Mouse (Mus musculus): ENCODE results near the gene Gm10097. TPM values are rescaled to one million over a fixed set of nuclear protein-coding genes. Genes with fewer than 3 reads are reported as not detected.

The Gm10097 gene
- total RNA-seq, 1 experiment = not detected

DNA sequence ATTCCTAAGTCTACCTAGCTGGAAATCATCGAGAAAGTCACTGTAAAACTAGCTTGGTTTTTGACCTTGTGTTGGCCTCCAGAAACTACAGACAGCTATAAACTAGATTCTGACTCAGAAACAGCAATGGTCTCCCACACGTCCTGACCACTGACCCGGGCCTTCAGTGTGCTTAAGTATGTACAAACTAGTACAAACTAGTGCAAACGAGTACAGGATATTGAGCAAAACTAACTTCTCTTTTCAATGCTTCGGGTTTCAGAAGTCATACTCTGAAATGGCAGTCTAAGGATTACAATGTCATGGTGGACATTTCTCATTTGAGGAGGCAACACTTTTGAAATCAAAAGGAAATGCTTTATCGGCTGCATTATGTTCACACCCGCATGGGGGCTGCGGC is 24.5 kb upstream of the Gm10097 start:
- H3K9me3 ChIP-seq (ENCODE audit: control insufficient read depth, insufficient read depth, low read depth, low read length) = no peaks in the 10 kb centered on the region
- no peak overlapping the region for H3K27ac ChIP-seq (ENCODE audit: insufficient read depth, low read depth, low read length, poor library complexity, severe bottlenecking)
- H3K4me3 ChIP-seq (ENCODE audit: insufficient read depth in 1 of 2, low read depth in 1 of 2, low read length in 2 of 2, poor library complexity in 1 of 2, severe bottlenecking in 1 of 2) = no peak overlapping the region
- no peak overlapping the region for H3K9ac ChIP-seq (ENCODE audit: insufficient read depth, low read depth, low read length, poor library complexity, severe bottlenecking)
- no peaks in the 10 kb centered on the region for H3K4me1 ChIP-seq (ENCODE audit: control insufficient read depth in 2 of 2, insufficient read depth in 2 of 2, low read length in 2 of 2, poor library complexity in 1 of 2)
- in situ Hi-C loops (cut with MboI; ENCODE audit: low sequenced_read_pairs in 2 of 2, unreplicated experiment in 2 of 2) = no loop called here
- TF ChIP-seq ZNF384 (IDR thresholded peaks at IDR 0.05; ENCODE audit: low read depth, low read length) (no peak), MAFK (IDR thresholded peaks at IDR 0.05; ENCODE audit: insufficient read depth, low read depth, low read length) (no peak), ZC3H11A (IDR thresholded peaks at IDR 0.05; ENCODE audit: borderline replicate concordance, low read depth, low read length) (no peak)
- DNase-seq (ENCODE audit: low read depth, low spot score) = no peak
- no peaks in the 10 kb centered on the region for H3K36me3 ChIP-seq (ENCODE audit: control insufficient read depth, insufficient read depth, low read length, poor library complexity, severe bottlenecking)

DNA sequence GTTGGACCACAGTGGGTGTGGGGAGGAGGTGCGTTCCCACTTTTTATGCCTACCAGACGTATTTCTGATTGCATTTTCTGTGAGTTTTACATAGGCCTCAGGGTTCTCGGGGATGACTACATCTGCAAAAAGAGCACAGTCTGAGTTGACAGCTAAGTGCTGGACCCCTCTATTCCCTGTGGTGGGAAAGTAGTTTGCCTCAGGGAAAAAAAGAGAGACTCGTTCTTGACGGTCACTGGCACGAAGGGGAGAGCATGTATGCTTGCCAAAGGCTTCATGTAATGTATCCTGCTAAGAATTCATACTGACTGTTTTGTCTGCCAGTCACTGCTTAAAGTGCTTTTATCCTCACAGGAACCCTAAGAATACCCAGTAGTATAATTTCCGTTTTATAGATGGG is 23.8 kb upstream of the Gm10097 start:
- no peaks in the 10 kb centered on the region for H3K36me3 ChIP-seq (ENCODE audit: control insufficient read depth, insufficient read depth, low read length, poor library complexity, severe bottlenecking)
- in situ Hi-C loops (cut with MboI; ENCODE audit: low sequenced_read_pairs in 2 of 2, unreplicated experiment in 2 of 2) = no loop called here
- H3K9ac ChIP-seq (ENCODE audit: insufficient read depth, low read depth, low read length, poor library complexity, severe bottlenecking) = no peak overlapping the region
- no peak for DNase-seq (ENCODE audit: low read depth, low spot score)
- no peaks in the 10 kb centered on the region for H3K9me3 ChIP-seq (ENCODE audit: control insufficient read depth, insufficient read depth, low read depth, low read length)
- no peak for TF ChIP-seq ZC3H11A (IDR thresholded peaks at IDR 0.05; ENCODE audit: borderline replicate concordance, low read depth, low read length)
- no peak for TF ChIP-seq CHD2 (IDR thresholded peaks at IDR 0.05; ENCODE audit: low read depth, low read length)
- no peak for TF ChIP-seq MAFK (IDR thresholded peaks at IDR 0.05; ENCODE audit: insufficient read depth, low read depth, low read length)
- no peak for TF ChIP-seq ZNF384 (IDR thresholded peaks at IDR 0.05; ENCODE audit: low read depth, low read length)
- TF ChIP-seq HCFC1 (IDR thresholded peaks at IDR 0.05; ENCODE audit: borderline replicate concordance, insufficient read depth, low read length) = no peak
- H3K4me1 ChIP-seq (ENCODE audit: control insufficient read depth in 2 of 2, insufficient read depth in 2 of 2, low read length in 2 of 2, poor library complexity in 1 of 2) = no peaks in the 10 kb centered on the region
- no peak overlapping the region for H3K27ac ChIP-seq (ENCODE audit: insufficient read depth, low read depth, low read length, poor library complexity, severe bottlenecking)
- no peak overlapping the region for H3K4me3 ChIP-seq (ENCODE audit: insufficient read depth in 1 of 2, low read depth in 1 of 2, low read length in 2 of 2, poor library complexity in 1 of 2, severe bottlenecking in 1 of 2)

DNA sequence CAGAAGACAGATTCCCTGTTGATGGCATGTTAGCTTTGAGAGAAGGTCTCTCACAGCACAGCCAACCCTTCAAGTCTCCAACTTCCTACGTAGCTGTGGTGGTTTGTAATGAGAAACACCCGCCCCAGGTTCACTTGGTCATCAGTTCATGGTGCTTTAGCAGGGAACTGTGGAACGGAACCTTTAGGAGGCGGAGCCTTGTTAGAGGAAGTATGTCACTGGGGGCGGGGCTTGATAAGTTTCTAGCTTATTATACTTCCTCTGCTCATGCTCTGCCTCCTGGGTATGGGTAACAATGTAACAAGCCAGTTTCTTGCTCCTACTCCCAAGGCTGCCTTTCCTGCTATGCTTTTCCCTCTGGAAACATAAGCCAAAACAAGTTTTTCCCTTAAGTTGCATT is 23.3 kb upstream of the Gm10097 start:
- Histone ChIP-seq H3K9ac (ENCODE audit: insufficient read depth, low read depth, low read length, poor library complexity, severe bottlenecking) (no peak overlapping the region), H3K36me3 (ENCODE audit: control insufficient read depth, insufficient read depth, low read length, poor library complexity, severe bottlenecking) (no peaks in the 10 kb centered on the region), H3K9me3 (ENCODE audit: control insufficient read depth, insufficient read depth, low read depth, low read length) (no peaks in the 10 kb centered on the region), H3K27ac (ENCODE audit: insufficient read depth, low read depth, low read length, poor library complexity, severe bottlenecking) (no peak overlapping the region), H3K4me3 (ENCODE audit: insufficient read depth in 1 of 2, low read depth in 1 of 2, low read length in 2 of 2, poor library complexity in 1 of 2, severe bottlenecking in 1 of 2) (no peak overlapping the region), H3K4me1 (ENCODE audit: control insufficient read depth in 2 of 2, insufficient read depth in 2 of 2, low read length in 2 of 2, poor library complexity in 1 of 2) (no peaks in the 10 kb centered on the region)
- TF ChIP-seq ZC3H11A (IDR thresholded peaks at IDR 0.05; ENCODE audit: borderline replicate concordance, low read depth, low read length) (no peak), MAFK (IDR thresholded peaks at IDR 0.05; ENCODE audit: insufficient read depth, low read depth, low read length) (no peak), HCFC1 (IDR thresholded peaks at IDR 0.05; ENCODE audit: borderline replicate concordance, insufficient read depth, low read length) (no peak), ZNF384 (IDR thresholded peaks at IDR 0.05; ENCODE audit: low read depth, low read length) (no peak), CHD2 (IDR thresholded peaks at IDR 0.05; ENCODE audit: low read depth, low read length) (no peak)
- DNase-seq (ENCODE audit: low read depth, low spot score) = no peak
- in situ Hi-C loops (cut with MboI; ENCODE audit: low sequenced_read_pairs in 2 of 2, unreplicated experiment in 2 of 2) = no loop called here

DNA sequence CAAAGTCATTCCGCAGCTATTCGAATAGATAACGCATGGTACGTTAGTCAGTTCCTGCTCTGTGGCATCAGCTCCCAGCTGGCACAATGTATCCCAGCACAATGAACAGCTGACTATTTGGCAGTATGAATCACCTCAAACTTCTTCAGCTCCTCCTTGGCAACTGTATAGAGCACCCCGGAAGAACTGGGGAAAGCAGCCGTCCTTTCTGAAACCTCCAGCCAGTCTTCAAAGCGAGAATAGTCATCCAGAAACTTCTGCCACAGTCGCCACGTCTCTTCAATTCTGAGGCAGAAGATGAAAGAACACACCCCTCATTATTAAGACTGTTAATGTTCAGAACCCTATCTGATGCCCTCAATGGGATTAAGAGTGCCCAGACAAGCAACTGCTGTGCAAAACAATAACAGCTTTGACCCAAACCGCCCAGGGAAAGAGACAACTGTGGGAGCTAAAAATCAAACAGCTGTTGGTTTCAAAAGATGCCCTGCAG is 12.7 kb upstream of the Gm10097 start:
- H3K4me1 ChIP-seq (ENCODE audit: control insufficient read depth in 2 of 2, insufficient read depth in 2 of 2, low read length in 2 of 2, poor library complexity in 1 of 2) = no peaks in the 10 kb centered on the region
- H3K9me3 ChIP-seq (ENCODE audit: control insufficient read depth, insufficient read depth, low read depth, low read length) = no peaks in the 10 kb centered on the region
- no peak overlapping the region for H3K27ac ChIP-seq (ENCODE audit: insufficient read depth, low read depth, low read length, poor library complexity, severe bottlenecking)
- H3K9ac ChIP-seq (ENCODE audit: insufficient read depth, low read depth, low read length, poor library complexity, severe bottlenecking) = no peak overlapping the region
- in situ Hi-C loops (cut with MboI; ENCODE audit: low sequenced_read_pairs in 2 of 2, unreplicated experiment in 2 of 2) = no loop called here
- no peak overlapping the region for H3K4me3 ChIP-seq (ENCODE audit: insufficient read depth in 1 of 2, low read depth in 1 of 2, low read length in 2 of 2, poor library complexity in 1 of 2, severe bottlenecking in 1 of 2)
- H3K36me3 ChIP-seq (ENCODE audit: control insufficient read depth, insufficient read depth, low read length, poor library complexity, severe bottlenecking) = no peaks in the 10 kb centered on the region
- no peak for DNase-seq (ENCODE audit: low read depth, low spot score)
- TF ChIP-seq CHD2 (IDR thresholded peaks at IDR 0.05; ENCODE audit: low read depth, low read length) = no peak
- no peak for TF ChIP-seq ZC3H11A (IDR thresholded peaks at IDR 0.05; ENCODE audit: borderline replicate concordance, low read depth, low read length)
- TF ChIP-seq HCFC1 (IDR thresholded peaks at IDR 0.05; ENCODE audit: borderline replicate concordance, insufficient read depth, low read length) = no peak
- TF ChIP-seq MAFK (IDR thresholded peaks at IDR 0.05; ENCODE audit: insufficient read depth, low read depth, low read length) = no peak
- no peak for TF ChIP-seq ZNF384 (IDR thresholded peaks at IDR 0.05; ENCODE audit: low read depth, low read length)

DNA sequence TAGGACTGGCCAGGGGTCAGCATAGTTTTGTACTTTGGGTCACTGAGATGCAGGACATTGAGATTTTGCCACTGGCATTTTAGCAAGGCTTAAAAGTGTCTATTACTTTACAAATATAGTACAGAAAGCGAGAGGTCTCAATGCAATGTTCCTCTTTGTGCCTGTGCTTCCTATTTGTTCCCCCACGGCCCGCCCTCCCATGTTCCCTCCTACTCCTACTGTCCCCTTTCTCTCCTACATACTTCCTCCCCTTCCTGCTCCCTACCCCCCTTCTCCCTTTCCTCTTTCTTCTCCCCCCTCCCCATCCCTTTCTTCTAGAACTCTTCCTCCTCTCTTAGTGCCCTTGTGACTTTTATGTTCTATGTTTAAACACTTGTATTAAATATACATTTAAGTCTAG is 12.1 kb upstream of the Gm10097 start:
- no peaks in the 10 kb centered on the region for H3K9me3 ChIP-seq (ENCODE audit: control insufficient read depth, insufficient read depth, low read depth, low read length)
- no peak for TF ChIP-seq CHD2 (IDR thresholded peaks at IDR 0.05; ENCODE audit: low read depth, low read length)
- no peak for TF ChIP-seq ZNF384 (IDR thresholded peaks at IDR 0.05; ENCODE audit: low read depth, low read length)
- TF ChIP-seq ZC3H11A (IDR thresholded peaks at IDR 0.05; ENCODE audit: borderline replicate concordance, low read depth, low read length) = no peak
- TF ChIP-seq HCFC1 (IDR thresholded peaks at IDR 0.05; ENCODE audit: borderline replicate concordance, insufficient read depth, low read length) = no peak
- TF ChIP-seq MAFK (IDR thresholded peaks at IDR 0.05; ENCODE audit: insufficient read depth, low read depth, low read length) = no peak
- no peaks in the 10 kb centered on the region for H3K4me1 ChIP-seq (ENCODE audit: control insufficient read depth in 2 of 2, insufficient read depth in 2 of 2, low read length in 2 of 2, poor library complexity in 1 of 2)
- no peak overlapping the region for H3K27ac ChIP-seq (ENCODE audit: insufficient read depth, low read depth, low read length, poor library complexity, severe bottlenecking)
- no peaks in the 10 kb centered on the region for H3K36me3 ChIP-seq (ENCODE audit: control insufficient read depth, insufficient read depth, low read length, poor library complexity, severe bottlenecking)
- in situ Hi-C loops (cut with MboI; ENCODE audit: low sequenced_read_pairs in 2 of 2, unreplicated experiment in 2 of 2) = no loop called here
- no peak overlapping the region for H3K4me3 ChIP-seq (ENCODE audit: insufficient read depth in 1 of 2, low read depth in 1 of 2, low read length in 2 of 2, poor library complexity in 1 of 2, severe bottlenecking in 1 of 2)
- no peak for DNase-seq (ENCODE audit: low read depth, low spot score)
- H3K9ac ChIP-seq (ENCODE audit: insufficient read depth, low read depth, low read length, poor library complexity, severe bottlenecking) = no peak overlapping the region
